Mouse (Mus musculus) brain, embryonic 18.5 days (tissue): Measurements from ENCODE around the gene Ube2q2.
"Not testable (repeated sequence)": the region's sequence is repeated elsewhere in the genome, so short reads cannot be mapped to it uniquely, and the experiment has no call there.

Source experiments
- DNase-seq: peaks from one replicate; pipeline ENCODE4 v3.0.0-alpha.2; 2012; ENCODE audit warnings: low read depth, low spot score

The Ube2q2 gene

DNA sequence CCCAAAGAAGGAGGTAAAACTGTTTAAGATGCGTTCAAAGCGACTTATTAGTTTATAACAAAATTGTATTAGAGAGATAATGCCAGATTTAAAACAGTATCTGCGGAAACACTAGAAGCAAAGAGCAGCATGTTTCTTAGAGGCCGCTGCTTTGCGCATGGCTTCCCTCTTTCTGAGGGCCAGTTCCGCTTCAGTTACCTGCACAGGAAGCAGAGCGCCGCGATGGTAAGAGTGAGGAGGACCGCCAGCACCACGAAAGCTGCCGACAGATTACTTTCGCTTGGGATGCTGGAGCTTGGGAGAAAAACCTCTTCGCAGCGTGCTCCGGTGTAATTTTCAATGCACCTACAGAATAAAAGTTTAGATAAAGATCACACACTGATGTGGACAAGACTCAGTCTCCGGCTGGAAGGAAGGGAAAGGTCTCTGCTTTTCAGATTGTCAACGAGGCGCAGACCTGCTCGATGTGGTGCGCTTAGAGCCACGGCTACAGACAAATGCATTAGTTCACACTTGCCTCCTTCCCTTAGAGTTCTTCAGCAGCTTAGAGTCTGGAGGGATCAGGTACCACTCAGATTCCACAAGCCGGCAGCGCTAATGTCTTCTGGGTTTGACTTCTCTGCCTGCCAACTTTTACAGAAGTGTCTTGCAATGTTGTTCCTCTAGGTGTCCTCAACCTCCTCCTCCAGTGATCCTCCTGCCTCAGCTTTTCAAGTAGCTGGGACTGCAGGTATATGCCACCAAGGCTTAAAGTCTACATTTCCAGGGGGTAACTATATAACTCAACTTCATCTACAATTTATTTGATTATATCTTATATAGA lies 93.4 kb downstream of the Ube2q2 start:
- no peak for DNase-seq

DNA sequence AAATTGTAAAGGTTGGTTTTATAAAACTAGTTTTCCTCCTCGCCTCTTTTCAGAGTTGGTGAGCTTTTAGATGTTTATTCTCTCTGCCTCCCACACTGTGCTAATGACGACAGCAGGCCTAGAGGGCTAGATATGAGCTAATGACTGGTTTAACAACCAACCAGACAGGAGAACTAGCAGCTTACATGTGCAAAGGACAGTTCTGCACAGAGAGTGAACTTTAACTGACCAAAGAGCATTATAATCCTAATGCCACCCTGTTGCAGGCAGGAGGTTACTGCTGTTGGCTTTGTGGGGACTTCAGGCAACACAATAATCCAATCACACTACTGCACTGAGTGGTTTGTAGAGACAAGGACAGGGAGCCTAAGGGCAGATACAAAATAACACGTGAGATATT lies 94.6 kb downstream of the Ube2q2 start:
- DNase-seq, result no peak

DNA sequence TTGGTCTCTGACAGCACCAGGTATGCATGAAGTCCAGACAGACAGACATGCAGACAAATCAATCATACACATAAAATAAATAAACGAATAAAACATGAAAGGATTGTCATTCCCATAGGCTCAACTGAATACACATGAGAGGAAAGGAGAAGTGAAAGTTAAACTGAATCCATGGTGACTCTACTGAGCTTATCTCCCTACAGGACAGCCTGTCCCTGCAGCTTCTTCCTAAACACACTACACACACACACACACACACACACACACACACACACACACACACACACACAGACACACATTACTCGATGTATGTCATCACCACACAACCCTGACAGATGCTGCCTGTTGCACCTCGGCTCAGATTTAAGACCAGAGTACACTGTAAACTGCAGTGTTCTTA lies 95.4 kb downstream of the Ube2q2 start:
- DNase-seq, result no peak

DNA sequence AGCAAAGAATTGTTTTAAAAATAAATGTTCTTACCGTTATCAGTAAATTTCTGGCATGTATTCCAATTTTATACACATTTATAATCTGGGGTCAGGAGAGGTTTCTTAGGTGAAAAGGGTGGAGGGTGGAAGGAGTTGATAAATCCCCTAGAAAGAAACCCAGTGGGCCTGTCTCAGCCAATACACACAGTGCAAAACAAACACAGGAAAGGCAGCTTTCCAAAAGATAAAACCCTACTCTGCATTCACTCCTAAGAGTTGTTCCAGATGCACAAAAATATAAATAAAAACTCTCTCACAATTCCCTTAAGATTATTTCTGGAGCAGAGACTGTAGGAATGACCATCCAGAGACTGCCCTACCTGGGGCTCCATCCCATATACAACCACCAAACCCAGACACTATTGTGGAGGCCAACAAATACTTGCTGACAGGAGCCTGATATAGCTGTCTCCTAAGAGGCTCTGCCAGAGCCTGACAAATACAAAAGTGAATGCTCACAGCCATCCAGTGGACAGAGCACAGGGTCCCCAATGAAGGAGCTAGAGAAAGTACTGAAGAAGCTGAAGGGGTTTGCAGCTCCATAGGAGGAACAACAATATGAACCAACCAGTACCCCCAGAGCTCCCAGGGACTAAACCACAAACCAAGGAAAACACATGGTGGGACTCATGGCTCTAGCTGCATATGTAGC lies 96.5 kb downstream of the Ube2q2 start:
- DNase-seq, result not testable (repeated sequence)

DNA sequence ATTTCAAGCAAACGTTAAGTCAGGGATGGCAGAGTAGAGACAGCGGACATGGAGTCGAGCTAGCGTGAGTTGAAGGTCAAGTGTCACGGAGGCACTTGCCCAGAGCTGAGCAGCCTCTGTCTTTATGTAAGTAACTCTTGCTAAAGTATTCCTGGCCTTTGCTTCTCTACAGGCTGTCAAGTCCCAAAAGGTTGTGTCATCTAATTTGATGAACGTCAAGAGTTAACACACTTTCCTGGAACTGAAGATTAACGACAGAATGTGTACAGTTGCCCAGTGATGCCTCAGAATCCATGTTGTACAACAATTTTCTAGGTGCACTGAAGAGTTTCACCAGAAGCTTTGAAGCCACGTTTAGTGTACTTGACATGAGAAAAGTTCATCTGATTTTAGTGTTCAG lies 97.8 kb downstream of the Ube2q2 start:
- no peak for DNase-seq

DNA sequence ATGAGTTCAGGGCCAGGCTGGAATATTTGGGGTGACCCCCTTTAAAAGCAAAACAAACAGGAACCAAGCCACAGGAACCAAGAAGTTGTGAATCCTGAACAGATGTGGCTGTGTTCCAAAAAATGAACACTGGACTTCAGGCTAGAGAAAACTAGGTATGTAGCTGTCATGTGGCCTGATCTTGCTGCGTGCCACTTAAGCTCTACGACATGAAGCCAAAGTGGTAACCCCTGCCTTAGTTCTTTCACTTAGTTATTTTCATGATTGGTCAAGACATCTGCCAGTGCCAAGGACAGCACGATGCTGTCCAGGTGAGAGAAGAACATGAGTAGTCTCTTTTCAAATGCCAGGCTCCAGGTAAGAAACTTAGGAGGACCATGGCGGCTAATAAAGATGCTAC lies 98.3 kb downstream of the Ube2q2 start:
- DNase-seq, result no peak

DNA sequence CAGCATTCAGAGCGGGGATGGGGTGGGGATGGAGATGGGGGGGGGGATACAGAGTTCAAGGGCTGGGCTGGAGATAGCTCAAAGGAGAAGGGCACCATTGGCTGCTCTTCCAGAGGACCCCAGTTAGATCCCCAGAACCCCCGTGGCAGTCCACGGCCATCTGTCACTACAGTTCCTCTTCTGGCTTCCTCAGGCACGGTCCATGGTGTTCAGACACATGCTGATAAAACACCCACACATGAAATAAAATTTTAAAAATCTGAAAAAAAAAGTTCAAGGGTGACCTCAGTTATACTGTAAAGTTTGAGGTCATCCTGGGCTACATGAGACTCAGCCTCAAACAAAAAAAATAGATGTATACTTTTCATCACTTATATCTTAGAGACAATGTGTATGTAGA lies 99.8 kb downstream of the Ube2q2 start:
- no peak for DNase-seq

DNA sequence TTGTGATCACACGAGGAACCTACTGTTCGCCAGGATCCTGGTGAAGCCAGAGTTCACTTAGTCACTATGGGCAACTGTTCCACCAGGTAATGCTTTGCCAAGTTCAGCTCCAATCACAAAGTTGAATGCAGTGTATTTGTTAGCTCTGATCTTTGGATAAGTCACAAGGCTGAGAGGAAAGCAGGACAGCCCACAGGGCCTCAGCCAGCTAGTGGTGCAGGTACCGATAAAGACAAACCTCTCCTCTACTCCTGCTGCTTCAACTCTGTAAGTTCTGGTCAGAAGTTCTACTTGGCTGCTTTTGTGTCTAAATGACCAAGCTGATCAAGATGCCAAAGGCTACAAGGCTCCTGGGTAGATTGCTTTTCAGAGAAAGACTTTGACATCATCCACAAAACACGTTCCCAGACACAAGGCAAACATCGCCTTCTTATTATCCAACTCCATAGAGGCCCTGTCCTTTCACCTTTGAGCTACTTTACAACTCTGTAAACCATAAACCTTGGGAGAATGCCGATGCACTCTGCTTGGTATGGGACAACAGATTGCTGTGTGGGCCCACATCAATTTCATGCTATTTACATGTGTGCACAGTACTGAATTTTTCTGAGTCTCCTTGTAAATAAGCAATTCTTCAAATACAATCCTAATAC lies 102.1 kb downstream of the Ube2q2 start:
- no peak for DNase-seq

DNA sequence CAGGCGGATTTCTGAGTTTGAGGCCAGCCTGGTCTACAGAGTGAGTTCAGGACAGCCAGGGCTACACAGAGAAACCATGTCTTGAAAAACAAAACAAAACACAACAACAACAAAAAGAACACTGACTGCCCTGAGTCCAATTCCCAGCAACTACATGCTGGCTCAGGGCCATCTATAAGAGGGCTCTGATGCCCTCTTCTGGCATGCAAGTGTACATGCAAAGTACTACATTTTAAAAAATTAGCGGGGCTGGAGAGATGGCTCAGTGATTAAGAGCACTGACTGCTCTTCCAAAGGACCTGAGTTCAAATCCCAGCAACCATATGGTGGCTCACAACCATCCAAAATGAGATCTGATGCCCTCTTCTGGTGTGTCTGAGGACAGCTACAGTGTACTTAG lies 103.4 kb downstream of the Ube2q2 start:
- not testable (repeated sequence) for DNase-seq

DNA sequence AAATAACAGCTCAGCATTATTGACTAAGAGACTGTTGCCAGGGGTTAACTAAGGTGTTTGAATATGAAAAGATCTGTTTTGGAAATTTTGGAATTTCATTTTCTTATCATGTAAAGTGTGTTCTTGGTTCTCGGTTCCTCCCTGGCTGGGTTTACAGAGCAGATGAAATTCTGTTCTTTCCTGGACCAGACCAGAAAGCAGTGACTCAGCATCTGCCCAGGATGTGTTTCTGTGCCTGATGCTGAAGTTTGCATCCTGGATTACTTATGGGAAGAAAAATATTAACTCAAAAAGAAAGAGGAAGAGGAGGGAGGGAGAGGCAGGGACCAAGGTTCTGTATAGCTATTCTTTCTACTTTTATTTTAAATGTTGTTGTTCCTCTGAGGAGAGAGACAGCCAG lies 105.2 kb downstream of the Ube2q2 start:
- DNase-seq, result no peak

DNA sequence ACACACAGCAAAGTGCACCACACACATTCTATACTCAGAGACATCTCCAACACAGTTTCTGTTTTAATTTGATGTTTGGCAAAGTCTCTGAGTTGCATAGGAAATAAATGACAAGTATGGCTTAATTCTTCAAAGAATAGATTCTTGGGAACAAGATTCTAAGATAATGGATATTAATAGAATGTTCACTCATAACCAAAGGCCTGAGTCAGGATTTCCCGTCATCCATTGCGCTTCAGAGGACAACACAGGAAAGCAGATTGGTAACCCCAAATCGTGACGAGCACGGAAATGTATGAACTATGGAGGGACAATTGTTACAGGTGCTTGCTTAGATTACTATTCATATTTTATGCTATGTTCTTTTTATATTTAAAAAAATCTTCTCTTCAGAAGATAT lies 106.4 kb downstream of the Ube2q2 start:
- DNase-seq, result no peak

DNA sequence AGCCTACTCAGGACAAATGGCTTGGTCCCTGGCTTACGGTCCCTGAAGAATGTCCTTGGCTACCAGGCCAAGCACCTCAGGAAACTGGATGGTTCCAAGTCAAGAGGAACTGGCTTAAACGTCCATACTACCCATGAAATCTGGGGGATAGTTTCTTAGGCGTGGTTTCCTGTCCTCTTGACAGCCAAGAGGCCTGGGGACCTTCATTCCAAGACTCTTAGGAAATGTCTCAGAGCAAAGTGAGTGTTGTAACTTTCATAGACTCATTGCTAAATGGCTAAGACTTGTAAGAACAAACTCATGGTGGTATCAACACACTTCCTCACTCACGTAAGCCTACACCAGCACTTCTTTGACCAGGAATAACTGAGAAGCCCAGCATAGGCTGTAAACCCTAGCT lies 107.0 kb downstream of the Ube2q2 start:
- no peak for DNase-seq

DNA sequence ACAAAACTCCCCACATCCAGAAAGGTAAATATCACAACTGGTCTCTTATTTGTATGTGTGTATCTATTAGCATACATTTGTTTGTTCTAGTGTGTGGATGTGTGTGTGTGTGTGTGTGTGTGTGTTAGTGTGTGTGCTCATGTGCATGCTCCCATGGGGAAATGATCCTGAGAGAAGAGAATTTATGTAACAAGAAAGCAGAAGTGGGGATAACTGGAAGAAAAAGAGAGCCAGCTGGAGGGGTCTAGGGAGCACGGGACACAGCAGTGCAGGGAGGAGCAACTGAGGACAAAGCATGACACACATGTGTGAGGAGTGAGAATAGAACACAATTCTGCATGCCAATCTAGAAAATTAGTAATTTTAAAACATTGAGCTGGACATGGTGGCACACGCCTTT lies 108.5 kb downstream of the Ube2q2 start:
- no peak for DNase-seq
